Mouse (Mus musculus): ENCODE results near the gene Npas3.

Npas3 gene

GRCm38 (mm10) chr12:53862281-53862680 lies 613.8 kb downstream of the Npas3 start:
- in situ Hi-C loops (cut with MseI, MboI): no loop called here

- in situ Hi-C loops (cut with MseI, MboI): no loop called here
These were observed 616.1 kb downstream of the Npas3 start for GRCm38 (mm10) chr12:53864436-53865136.

- in situ Hi-C loops (cut with MseI, MboI): no loop called here
These were observed 617.2 kb downstream of the Npas3 start for GRCm38 (mm10) chr12:53865691-53866090.

GRCm38 (mm10) chr12:53869981-53870380 lies 621.5 kb downstream of the Npas3 start:
- in situ Hi-C loops (cut with MseI, MboI): no loop called here

- in situ Hi-C loops (cut with MseI, MboI): no loop called here
These were observed 626.7 kb downstream of the Npas3 start for GRCm38 (mm10) chr12:53875226-53875625.

GRCm38 (mm10) chr12:53876693-53877092 lies 628.2 kb downstream of the Npas3 start:
- in situ Hi-C loops (cut with MseI, MboI): no loop called here

GRCm38 (mm10) chr12:53881684-53882083 lies 633.2 kb downstream of the Npas3 start:
- in situ Hi-C loops (cut with MseI, MboI): no loop called here

GRCm38 (mm10) chr12:53882863-53883262 lies 634.4 kb downstream of the Npas3 start:
- in situ Hi-C loops (cut with MseI, MboI): no loop called here

GRCm38 (mm10) chr12:53888624-53889023 lies 640.1 kb downstream of the Npas3 start:
- in situ Hi-C loops (cut with MseI, MboI): no loop called here

- in situ Hi-C loops (cut with MseI, MboI): no loop called here
These were observed 647.4 kb downstream of the Npas3 start for GRCm38 (mm10) chr12:53895909-53896308.

- in situ Hi-C loops (cut with MseI, MboI): no loop called here
These were observed 660.3 kb downstream of the Npas3 start for GRCm38 (mm10) chr12:53908761-53909160.

GRCm38 (mm10) chr12:53910192-53910591 lies 661.7 kb downstream of the Npas3 start:
- in situ Hi-C loops (cut with MseI, MboI): no loop called here

GRCm38 (mm10) chr12:53922153-53922552 lies 673.7 kb downstream of the Npas3 start:
- in situ Hi-C loops (cut with MseI, MboI): no loop called here

- in situ Hi-C loops (cut with MseI, MboI): no loop called here
These were observed 700.3 kb downstream of the Npas3 start for GRCm38 (mm10) chr12:53948826-53949225.

GRCm38 (mm10) chr12:53962004-53962403 lies 713.5 kb downstream of the Npas3 start:
- in situ Hi-C loops (cut with MseI, MboI): no loop called here

GRCm38 (mm10) chr12:53963534-53963933 lies 715.1 kb downstream of the Npas3 start:
- in situ Hi-C loops (cut with MseI, MboI): no loop called here

GRCm38 (mm10) chr12:53969378-53970174 lies 721.1 kb downstream of the Npas3 start:
- in situ Hi-C loops (cut with MseI, MboI): no loop called here

- in situ Hi-C loops (cut with MseI, MboI): no loop called here
These were observed 722.2 kb downstream of the Npas3 start for GRCm38 (mm10) chr12:53970721-53971120.

GRCm38 (mm10) chr12:53973414-53973813 lies 724.9 kb downstream of the Npas3 start:
- in situ Hi-C loops (cut with MseI, MboI): no loop called here

GRCm38 (mm10) chr12:53981575-53982507 lies 733.4 kb downstream of the Npas3 start:
- in situ Hi-C loops (cut with MseI, MboI): no loop called here

GRCm38 (mm10) chr12:53983946-53984345 lies 735.5 kb downstream of the Npas3 start:
- in situ Hi-C loops (cut with MseI, MboI): no loop called here
